Mouse (Mus musculus) heart, adult 9 months (tissue): ENCODE measurements around the gene Tamm41.

Experiments used
- DNase-seq, 2 experiments: peaks; one replicate each; pipeline ENCODE4 v3.0.0; 2022; ENCODE audit warnings: low spot score in 2 of 2

The Tamm41 gene

DNA sequence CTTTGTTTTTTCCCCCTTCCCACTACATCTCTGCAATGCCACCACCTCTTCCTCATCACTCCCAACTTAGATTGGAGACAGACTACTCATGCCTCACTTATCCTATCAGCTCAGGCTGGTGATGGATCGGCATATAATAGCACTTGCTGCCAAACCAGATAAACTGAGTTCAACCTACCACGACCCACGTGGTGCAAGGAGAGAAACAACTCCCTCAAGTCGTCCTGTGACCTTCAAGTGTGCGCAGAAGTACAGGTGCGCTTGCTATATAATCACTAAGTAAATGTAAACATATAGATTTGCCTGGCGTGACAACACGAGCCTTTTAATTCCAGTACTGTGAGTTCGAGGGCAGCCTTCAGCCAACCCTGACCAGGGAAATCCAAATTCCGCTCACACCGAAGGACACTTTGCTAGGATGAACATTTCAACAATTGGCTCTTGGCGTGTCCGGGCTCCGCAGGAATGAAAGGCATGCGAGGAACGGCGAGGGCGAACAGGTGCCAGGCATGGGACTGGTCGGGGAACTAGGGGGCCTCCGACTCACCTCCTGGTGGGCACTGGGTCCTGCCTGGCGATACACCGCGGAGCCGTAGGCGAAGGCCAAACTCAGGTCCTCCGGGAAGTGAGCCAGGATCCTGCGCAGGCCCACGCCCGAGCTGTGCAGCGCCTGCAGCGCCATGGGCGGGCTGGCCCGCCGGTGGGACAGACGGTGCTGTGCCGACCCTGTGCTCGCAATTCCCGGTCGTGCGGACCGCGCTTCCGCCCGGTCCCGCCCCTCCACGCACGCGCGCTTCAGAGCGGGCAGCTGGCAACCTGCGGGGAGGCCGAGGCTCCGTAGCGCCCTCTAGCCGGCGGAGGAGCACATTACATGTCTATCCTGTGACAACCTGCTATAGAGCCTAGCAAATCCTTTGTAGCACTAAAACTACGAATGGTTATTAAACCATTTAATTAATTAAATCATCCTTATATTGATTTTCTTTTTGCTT, at the start of gene Tamm41:
Tamm41 (minus strand) TSS at position 774 of the 992 bp plus-strand sequence.
- DNase-seq, result peak; percentile 78 to 83

DNA sequence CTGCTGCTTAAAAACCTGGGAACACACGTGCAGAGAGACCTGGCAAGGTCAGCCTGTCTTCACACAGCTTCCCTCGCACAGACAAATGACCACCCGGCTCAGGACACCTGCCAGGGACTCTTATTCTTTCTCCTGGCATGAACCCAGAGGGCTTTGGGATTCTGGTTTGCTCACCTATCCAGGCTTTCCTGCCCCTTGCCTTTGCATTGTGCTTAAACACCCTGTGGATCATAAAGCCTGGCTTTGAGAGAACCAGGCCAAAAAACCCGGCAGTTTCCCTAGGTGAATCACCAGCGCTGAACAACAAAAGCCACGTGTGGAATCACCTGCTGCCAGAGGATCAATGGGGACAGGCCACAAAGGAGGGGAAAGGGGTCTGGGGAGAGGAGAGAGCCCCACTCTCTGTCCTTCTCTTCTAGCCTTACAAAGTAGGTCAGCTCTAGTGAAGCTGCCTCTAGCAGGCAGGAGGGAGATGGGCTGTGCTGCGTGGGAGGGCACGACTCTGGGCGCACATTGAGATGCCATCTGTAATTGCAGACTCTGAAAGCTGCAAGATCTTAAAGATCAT, 47.7 kb upstream of the Tamm41 start:
- DNase-seq, result no peak

DNA sequence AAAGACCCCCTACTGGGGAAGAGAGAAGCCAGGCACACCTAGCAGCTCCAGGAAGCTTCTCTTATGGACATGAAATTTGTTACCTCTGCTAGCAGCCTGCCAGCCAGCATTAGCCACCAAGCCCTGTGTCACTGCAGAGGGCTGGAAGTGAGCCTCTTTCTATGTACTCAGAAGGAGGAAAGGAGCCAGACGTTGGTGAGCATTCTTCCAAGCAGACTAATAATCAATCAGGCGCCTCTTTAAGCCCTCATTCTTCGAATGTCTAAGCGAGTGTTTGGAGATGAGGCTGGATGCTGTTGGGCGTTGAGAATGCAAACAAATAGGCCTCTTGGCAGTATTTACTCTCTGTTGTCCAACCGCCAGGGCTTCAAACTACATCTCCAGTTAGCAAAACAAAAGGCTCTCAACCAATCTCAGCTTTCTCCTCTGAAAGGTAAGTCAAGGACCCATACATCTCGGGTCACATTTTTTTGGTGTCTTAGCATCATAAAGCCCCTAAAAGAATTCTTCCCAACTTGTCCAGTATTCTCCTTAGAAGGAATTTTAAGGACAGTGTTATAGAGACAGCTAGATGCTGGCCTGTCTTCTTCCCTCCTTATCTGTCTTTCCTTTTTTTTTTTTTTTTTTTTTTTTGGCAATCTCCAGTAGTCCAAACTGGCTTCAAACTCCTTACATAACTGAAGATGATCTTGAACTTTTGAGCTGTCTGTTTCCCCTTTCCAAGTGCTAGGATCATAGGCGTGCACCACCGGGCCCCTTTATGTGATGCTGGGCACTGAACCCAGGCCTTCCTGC, 39.3 kb upstream of the Tamm41 start:
- no peak for DNase-seq

DNA sequence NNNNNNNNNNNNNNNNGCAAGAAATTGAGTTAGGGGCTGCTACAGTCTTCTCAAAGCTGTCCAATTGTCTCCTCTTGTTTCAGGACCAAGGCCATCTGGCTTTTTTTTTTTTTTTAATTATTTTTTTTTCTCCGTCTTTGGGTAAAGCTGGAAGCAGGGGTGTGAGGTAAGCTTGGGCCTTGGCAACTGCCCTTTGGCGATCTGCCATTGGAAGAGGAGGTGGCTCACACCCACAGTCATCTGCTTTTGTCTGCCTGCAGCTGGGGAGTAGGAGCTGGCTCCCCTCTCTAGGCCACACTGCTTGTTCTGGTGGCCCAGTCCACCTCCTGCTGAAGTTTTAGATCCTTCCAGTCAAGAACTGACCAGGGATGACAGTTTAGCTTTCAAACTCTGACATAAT, 34.3 kb upstream of the Tamm41 start:
- peak; percentile 6 for DNase-seq

DNA sequence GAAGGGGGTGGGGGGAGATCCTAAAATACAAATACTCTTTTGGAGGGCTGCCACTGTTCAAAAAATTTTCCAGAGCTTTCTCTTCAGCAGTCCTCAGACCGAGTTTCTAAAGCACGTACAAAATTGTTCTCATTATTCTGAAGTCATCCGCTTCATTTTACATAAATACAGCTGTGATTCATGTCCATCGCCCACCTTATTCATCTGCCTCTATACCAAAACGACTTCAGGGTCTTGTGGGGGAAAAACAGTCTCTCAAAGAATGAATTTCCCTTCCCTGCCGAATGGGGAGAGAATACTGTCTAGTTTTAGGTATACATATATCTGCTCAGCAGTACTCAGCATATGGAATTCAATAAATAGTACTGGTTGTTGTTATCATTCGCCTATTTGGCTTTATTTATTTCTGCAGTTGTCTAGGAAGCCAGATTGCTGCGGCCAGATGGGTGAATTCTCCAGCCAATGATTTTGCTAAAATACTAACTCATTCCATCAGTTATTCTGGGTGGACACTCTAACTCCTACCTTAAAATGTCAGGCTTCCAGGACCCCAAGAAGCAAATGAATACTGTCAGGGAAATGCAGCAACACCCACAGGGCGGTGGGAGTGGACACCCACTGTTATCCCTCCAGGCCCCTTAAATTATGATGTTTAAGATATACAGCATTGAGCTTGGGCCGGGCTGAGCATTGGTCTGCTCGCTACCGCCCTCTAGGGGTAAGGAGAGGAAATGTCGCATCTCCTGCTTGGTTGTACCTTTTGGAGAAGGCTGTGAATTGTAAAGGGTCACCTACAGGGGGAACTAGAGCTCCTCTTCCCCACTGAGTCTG, 27.9 kb upstream of the Tamm41 start:
- DNase-seq, result peak in 1 of 2 experiments; percentile 3

DNA sequence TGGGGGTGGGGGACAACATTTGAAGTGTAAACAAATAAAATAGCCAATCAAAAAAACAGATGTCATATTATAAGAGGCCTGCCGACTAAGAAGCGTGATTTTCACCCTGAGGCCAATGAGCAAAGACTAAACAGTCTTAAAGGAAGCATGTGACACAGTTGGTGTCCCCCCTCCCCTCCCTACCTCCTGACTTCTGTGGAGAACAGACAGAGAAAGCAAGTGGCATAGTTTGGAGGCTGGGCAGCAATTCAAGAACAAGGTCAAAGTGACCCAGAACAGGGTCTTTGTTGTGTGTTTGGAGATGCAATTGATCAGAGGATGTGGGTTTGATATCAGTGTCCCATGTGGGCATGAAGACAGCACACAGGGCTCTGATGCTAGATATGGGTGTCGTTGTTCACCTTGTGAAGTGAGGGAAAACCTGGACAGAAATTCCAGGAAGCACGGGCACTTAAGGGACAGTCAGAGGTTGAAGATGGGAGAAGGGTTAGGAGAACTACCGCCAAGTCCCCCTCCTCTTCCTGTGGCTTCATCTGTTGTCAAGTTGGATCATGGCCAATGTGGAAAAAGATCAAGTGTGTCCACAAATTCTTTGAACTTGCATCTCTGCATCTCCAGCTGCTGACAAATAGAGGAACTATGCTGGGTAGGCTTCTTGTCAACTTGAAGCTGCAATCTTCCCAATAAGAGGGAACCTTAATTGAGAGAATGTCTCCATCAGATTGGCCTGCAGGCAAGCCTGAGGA, 25.1 kb upstream of the Tamm41 start:
- DNase-seq, result no peak

DNA sequence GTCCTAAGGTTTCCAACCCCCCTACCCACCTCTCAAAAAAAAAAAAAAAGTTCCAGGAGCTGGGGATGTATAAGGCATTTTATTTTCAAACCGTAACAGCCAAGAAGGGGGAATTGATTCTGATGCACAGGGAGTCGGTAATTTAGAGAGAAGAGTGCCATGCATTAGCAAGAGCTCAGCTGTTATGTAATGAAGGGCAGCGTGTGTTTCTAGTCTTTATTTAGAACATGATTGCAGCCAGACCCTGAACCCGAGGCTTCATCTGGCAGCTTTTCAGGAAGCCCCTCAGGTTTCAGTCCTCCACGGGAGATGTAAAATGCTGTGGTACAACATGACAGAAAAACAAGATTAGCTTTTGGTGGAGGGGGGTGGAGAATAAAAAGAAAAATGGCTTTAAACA, 21.6 kb upstream of the Tamm41 start:
- no peak for DNase-seq

DNA sequence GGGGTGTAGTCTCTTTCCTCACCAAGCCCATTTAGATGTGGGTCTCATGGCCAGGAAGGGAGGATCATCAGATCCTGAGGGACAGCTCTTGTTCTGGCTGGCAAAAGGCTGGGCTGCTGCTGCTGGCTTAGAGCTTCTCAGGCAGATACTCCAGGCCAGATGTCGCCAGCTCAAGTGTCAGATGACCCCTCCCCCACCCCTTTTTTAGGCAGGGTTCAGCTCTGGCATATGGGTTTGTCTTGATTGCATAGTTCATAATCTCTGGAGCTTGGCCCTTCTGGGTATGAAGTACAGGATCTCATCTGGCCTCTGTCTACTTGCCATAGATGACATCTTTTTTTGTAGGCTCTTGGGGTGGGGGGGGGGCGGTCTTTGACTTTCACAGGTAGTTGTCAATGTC, 19.0 kb upstream of the Tamm41 start:
- DNase-seq, result no peak

DNA sequence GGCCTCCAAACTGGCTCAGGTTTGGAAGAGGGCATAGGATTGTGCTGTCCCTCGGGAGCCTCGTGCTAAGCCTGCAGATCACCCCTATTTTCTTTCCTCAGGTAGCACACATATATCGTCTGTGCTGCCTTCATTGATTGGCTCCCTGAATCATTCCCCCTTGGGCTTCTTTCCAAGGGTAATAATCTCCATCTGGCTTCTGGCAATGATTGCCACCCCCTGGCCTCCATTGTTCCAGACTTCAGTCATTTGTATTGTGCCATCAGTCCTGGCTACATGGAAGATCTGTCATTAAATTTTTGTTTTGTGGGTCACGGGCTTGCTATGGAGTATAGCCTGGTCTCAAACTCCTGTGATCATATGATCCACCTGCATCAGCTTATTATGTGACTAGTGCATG, 17.8 kb upstream of the Tamm41 start:
- DNase-seq, result no peak

DNA sequence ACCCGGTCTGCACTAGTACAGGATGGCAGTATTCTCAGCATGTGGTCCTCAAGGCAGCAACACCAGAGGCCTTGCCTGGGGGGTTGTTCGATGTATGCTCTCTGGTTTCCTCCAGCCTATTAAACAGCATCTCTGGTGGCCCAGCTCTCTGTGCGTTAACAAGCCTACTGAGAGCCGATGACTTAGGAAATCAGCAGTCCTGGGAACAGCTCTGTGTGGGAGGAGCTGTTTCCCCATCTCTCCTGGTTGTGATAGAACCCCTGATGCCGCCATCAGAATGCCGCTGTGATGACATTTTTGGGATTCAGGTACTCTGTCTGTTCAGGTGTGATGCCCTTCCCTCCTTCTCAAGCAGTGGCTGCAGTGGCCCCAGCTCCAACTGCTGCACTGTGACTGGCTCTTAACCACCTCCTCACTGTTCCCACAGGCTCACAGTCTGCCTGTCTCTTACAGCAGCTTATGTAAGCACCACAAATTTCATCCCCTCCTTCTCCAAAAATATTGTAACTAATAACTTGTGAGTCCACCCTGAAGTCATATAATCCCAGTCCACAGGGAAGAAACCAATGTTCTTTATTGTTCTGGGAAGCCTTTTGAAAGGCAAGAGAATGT, 14.0 kb upstream of the Tamm41 start:
- DNase-seq, result no peak

DNA sequence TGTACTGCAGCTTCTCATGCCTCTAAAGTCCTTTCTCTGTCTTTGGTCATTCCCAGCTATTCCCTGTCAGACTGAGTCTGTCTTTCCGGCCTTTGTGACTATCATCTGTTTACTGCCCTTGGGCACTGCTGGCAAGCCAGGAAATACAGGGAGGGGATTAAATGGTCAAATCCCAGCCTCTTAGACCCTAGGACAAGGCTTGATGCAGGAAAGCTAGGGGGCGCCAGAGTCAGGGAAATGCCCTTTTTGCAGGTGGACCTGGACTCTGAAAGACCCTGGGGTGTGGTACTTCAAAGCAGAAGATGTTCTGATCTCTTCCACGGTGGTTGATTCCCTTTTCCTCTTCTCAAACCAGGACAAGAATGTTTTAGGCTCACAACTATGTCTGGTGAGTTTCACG, 11.3 kb upstream of the Tamm41 start:
- no peak for DNase-seq

DNA sequence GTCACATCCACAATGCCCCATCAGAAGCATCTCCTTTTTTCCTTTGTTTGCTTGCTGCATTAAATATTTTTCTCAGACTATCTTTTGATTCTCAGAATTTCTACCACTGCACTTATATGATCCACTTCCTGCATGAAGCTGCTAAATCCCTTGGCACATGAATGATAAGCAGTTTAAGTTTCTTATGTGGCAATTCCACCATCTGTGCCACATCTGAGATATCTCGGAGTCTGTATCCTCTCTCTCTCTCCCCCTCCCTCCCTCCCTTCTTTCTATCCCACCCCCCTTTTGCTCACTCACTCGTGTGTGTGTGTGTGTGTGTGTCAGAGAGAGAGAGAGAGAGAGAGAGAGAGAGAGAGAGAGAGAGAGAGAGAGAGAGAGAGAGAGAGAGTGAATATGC, 10.1 kb upstream of the Tamm41 start:
- no peak for DNase-seq

DNA sequence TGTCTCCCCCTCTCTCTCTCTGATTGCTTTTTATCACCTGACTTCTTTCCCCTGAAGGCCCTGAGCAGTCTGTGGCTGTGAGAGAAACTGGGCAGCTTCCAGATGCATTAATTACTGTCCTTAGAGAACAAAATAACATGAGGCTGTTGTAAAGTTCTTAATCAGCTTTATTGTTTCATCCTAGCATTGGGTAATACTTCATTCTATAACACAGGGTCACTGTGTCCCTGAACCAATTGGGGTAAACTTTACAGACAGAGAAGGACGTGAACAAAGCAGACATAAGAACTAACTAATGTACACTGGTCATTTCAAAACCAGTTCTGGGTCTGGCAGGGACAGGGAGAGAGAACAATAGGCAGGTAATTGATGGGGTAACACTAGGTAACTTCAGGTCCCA, 8.4 kb upstream of the Tamm41 start:
- DNase-seq, result no peak

DNA sequence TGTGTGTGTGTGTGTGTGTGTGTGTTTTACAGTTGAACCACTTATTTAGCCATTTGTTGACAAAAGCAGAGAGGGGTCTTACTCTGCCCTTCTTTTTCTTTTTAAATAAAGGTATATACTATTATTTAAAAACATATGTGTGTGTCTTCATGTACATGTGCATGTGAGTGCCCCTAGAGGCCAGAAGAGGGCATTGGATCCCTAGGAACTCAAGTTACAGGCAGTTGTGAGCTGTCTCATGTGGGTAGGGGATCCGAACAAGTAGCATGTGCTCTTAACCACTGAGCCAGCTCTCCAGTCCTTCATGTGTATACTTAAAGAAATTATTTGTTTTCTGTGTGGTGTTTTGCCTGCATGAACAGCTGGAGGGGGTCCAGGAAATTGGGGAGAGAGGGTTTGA, 7.0 kb upstream of the Tamm41 start:
- no peak for DNase-seq

DNA sequence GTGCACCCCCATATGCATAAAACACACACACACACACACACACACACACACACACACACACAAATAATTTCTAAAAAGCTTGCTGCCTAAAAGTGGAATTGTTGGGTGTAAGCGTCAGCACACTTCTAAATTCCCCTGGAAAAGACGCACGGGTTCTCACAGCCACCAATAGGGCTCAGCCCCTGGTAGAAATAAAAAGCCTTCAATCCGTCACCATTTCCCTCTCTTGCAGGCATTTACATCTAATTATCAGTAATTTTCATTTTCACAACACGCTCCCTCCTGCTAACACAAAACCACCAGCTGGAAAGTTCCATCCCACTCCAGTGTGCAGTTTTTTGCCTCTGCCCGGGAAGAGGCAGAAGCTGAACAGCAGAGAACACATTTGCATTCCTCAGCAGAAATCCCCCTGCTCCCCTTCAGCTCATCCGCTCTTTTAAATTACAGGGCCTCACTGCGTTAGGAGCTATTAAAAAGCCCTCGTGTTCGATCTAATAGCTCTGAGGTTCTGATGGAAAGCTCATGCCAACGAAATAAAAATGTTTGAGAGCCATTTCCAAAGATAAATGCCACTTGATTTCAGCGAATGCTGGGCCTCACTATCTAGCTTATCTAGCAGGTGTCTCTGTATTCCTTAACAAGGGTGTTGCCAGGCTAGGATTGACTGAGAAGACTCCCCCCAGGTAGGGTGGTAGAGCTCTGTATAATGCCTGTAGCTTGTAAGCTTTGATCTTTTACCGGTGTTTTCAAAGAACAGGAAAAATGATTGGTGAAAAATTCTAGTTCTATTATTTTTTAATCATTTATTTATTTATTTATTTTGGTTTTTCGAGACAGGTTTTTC, 6.2 kb upstream of the Tamm41 start:
- no peak for DNase-seq

DNA sequence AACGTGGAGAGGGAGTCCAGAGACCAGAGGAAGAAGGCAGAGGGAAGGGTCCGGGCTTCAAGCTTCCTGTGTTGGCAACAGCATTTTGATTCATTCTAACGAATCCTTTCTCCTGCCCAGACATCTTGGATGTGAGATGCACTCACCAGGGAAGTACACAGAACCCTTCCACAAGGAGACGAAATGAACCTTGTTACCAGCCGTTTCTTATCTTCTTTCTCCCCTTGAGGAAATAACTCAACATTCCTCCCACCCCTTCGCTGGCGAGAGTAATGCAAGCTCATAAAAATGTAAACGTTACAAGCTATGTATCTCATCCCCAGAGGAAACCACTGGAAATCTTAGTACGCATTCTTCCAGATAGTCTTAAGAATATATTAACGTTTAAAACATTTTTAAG, 4.9 kb upstream of the Tamm41 start:
- no peak for DNase-seq

DNA sequence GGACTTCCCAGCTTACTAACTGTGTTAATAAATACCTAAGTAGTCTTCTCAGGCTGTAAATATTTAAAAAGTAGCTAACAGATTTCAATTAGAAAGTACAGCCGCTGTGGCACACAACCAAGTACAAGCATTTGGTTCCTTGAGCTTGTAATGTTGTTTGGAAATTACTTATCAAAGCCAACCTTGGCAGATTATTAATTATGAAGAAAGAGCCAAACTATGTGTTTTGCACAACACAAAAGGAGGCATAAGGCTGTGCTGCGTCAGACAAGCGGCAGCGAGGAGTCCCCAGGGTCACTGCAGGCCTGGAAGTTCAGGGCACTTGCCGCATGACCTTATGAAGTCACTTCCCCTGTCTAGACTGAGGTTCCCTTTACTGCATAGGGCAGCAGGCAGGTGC, 4.2 kb downstream of the Tamm41 start:
- no peak for DNase-seq

DNA sequence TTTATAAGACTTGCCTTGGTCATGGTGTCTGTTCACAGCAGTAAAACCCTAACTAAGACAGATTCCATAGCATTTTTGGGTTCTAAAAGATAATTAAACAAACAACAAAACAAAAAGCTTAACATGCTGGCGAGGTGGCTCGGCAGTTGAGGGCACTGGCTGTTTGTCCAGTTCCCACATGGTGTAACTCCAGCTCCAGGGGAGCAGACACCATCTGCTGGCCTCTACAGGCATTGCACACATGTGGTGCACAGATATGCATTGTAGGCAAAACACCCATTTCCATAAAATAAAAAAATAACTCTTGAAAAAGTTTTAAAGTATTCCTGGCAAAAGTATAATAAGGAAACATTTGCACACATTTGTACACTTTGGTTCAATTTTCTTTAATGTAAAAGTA, 7.6 kb downstream of the Tamm41 start:
- no peak for DNase-seq

DNA sequence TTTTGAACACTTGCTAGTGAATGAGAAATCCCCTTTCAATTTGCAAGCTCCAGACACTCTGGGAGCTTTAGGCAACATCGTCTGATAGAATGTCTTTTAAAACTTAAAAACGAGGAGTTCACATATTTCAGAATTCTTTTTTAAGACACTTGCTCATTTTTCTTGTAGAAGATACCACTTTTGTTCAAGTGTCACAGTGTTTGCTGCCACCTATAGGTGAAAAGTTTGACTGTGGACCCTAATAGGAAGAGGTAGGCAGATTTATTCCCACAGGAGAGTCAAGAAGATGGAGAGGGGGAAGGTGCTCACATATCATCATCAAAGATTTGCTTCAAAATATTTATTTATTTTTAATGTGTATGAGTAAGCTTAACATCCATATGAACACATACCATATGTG, 8.4 kb downstream of the Tamm41 start:
- DNase-seq, result no peak
